Mouse (Mus musculus) lung, adult 2 months (tissue): ENCODE results near the gene Mrpl41. TPM values are rescaled to one million over a fixed set of nuclear protein-coding genes. Genes with fewer than 3 reads are reported as not detected.
A peak's percentile ranks its signal among the peaks of the same experiment; 100 is the strongest.

Source experiments
- DNase-seq: peaks from one replicate; pipeline ENCODE4 v3.0.0; 2022
- H3K4me1 ChIP-seq: fragments of 200-500 bp; 2 replicates; pipeline ENCODE4 v1.6.1; 2011; ENCODE audit warnings: low read length; ENCODE audit not compliant: control insufficient read depth, insufficient read depth
- H3K4me3 ChIP-seq: fragments of 200-500 bp; replicated peaks from 2 replicates; pipeline ENCODE3; 2011; ENCODE audit warnings: low read depth, mild to moderate bottlenecking, control low read depth, low read length; ENCODE audit errors: extremely low read depth
- CTCF ChIP-seq: fragments of 200-500 bp; IDR thresholded peaks from 2 replicates; pipeline ENCODE4 v1.5.1; 2011; ENCODE audit warnings: mild to moderate bottlenecking, low read length, control low read depth; ENCODE audit not compliant: insufficient read depth
- POLR2A ChIP-seq: fragments of 200-500 bp; IDR thresholded peaks from 2 replicates; pipeline ENCODE4 v1.6.1; 2011; ENCODE audit warnings: low read depth, mild to moderate bottlenecking, control low read depth, low read length, borderline replicate concordance; ENCODE audit errors: extremely low read depth
- WGBS: fragments of 180-500 bp; shearing (Covaris S2); methylation state at CpG from one replicate; pipeline ENCODE4 v1.1.7; 2018; 5-methylcytosine and 5-hydroxymethylcytosine counted together
- polyA plus RNA-seq: library from polyadenylated mRNA; depleted of rRNA; stranded (reverse); fragments of >200 nt; gene quantifications from 2 replicates; pipeline ENCODE4 v1.2.3, GENCODE M21; 2012; rRNA removed

Mrpl41 gene
- polyA plus RNA-seq, 1 experiment = 23.4 TPM

DNA sequence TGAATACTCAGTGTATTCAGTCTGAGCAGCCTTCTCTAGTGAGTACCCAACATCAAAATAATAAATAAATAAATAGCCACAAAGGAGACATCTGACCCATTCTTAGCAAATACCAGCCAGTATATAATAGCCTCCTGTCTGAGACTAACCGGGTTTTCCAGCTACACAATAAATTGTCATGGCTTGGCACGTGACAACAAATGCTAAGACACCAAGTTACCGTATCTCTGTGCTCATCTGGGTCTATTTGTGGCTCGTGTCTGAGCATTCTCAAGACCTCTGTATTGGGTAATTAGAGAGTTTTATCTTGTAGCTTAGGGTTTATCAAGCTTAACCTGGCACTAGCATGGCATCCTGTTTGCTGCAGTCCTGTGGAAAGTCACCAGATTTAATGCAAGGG lies 32.8 kb downstream of the Mrpl41 start:
- 73% methylated on average over 4 of the region's 4 CpGs for WGBS
- no peak for DNase-seq
- no peak for TF ChIP-seq POLR2A
- no peak for TF ChIP-seq CTCF
- H3K4me3 ChIP-seq = no peak overlapping the region
- no peaks in the 10 kb centered on the region for H3K4me1 ChIP-seq

DNA sequence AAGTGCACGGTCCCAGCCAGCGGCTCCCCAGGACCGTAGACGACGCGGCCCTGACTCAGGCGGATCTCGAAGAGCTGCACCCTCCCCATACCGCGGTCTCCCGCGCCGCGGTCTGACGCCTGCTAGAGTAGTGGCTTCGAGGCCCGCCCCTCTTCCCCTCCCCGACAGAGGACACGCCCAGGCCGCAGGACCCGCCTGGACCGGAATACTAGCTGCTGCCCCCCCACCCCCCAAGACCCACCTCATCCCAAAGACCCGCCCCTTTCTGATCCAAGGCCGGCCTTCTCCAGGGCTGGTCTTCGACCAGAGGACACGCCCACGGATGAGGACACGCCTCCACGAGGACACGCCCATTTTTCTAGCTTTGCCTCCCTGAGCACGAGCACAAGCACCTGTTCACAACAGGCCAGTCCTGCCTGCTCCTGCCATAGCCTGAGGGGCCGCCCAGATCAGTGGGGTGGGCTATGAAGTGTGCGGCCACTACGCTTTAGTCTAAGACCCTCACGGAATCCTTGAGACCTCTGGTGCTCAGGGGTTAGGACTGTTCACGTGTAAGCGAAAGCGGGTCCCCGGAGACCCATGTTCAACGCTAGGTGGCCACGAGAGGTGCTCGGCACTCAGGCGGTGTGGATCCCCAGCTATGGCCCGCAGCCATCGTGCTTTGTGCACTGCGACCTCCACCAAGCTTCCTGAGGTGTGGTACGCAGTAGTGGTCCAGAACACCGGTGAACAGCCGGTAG lies 39.7 kb downstream of the Mrpl41 start, which contains the start of gene Arrdc1:
Arrdc1 (minus strand) TSS at position 196 of the 740 bp plus-strand sequence.
- 2% methylated on average over 48 of the region's 49 CpGs for WGBS
- Histone ChIP-seq H3K4me3 (peak within 1 kb of the TSS; percentile 92), H3K4me1 (peaks cover 8% of the 10 kb centered on the region)
- TF ChIP-seq CTCF (peak; percentile 37; the same call in 1 of the 2 replicates), POLR2A (peak; percentile 78; the same call in 1 of the 2 replicates)
- peak; percentile 93 for DNase-seq

DNA sequence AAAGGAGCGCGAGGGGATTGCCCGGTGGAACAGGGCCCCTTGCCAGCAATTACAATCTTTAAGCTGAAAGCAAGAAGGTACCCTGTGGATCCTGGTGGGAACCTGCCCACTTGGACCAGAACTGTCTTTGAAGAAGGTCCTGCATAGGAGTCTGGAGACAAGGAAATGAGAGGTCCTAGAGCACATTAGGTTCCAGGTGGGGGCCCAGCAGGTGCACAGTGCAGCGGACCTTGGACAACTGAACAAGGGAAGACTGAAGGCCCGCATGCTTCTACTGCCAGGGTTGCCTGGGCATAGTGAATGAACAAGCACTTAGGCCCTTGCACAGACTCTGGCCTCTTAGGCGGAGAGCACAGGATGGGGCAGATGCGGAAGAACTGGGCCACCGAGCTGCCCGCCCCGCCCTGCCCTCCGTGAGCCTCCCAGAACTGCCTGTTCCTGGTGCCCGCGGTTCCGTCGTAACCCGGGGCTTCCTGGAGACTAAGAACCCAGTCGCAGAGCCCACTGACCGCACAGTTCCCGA lies 40.4 kb downstream of the Mrpl41 start:
- peak; percentile 27; the same call in 1 of the 2 replicates for TF ChIP-seq POLR2A
- no peak for TF ChIP-seq CTCF
- H3K4me1 ChIP-seq = peaks cover 12% of the 10 kb centered on the region
- peak overlapping the region; percentile 92 for H3K4me3 ChIP-seq
- no peak for DNase-seq
- 3% methylated on average over 19 of the region's 19 CpGs for WGBS

- TF ChIP-seq POLR2A = no peak
- no peak for TF ChIP-seq CTCF
- Histone ChIP-seq H3K4me3 (no peak overlapping the region), H3K4me1 (peaks cover 23% of the 10 kb centered on the region)
- no peak for DNase-seq
- WGBS = 74% methylated on average over 5 of the region's 5 CpGs
Observed at GRCm38 (mm10) chr2:24929593-24929992, 45.3 kb downstream of the Mrpl41 start.

- 60% methylated on average over 2 of the region's 2 CpGs for WGBS
- no peak for TF ChIP-seq POLR2A
- TF ChIP-seq CTCF = no peak
- Histone ChIP-seq H3K4me3 (no peak overlapping the region), H3K4me1 (peaks cover 19% of the 10 kb centered on the region)
- peak; percentile 52 for DNase-seq
Observed at GRCm38 (mm10) chr2:24929119-24929518, 45.8 kb downstream of the Mrpl41 start.

DNA sequence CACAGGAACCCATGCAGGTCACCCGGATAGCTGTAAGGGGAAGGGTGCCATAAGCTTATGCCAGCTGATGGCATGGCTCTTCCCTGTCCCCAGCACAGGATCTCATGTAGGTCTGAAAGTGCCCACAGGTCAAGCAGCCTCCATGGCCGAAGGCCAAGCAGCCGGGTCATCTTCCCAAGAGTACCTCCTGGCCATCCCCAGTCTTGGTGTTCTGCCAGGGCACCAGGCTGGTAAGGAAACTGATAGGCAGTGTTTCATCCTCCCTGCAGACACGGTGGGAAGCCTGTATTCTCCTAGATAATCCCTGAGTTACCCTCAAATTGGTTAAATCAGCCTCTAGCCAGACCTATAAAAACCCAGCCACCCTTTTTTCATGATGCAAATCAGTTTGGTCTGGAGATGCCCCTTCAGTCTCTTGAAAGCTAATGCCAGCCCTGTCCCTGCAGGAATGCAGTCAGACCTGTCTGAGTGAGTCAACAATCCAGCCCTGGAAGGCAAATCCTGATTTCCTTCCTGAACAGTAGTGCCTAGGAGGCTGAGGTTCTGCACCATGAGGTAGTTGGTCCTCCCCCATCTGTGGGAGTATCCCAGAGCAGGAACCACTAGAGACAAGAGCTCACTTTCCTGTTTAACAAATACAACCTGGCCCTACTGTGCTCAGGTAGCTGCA lies 47.0 kb downstream of the Mrpl41 start:
- H3K4me1 ChIP-seq = peaks cover 15% of the 10 kb centered on the region
- TF ChIP-seq CTCF (no peak), POLR2A (no peak)
- WGBS = 48% methylated on average over 4 of the region's 4 CpGs
- no peak overlapping the region for H3K4me3 ChIP-seq
- peak; percentile 76 for DNase-seq

DNA sequence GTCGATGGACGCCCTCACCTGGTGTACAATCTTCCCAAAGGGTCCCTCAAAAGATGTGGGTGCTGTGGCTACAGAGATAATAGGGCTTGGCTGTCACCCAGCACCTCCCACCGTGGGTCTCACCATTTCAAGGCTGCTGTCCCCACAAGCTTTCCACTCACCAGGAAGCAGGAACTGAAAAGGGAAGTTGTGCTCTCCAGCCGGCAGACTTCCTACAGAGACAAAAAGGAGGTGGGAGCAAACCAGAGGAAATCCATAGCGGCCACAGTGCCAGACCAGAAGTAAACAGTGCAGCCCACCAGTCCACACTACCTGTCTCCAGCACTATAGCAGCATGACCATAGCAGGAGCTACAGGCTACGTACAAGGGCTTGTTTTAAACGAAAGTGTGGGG lies 47.9 kb downstream of the Mrpl41 start:
- DNase-seq = peak; percentile 20
- WGBS = 35% methylated on average over 7 of the region's 7 CpGs
- no peak for TF ChIP-seq CTCF
- TF ChIP-seq POLR2A = no peak

GRCm38 (mm10) chr2:24926345-24926964 lies 48.4 kb downstream of the Mrpl41 start:
- TF ChIP-seq CTCF (no peak), POLR2A (no peak)
- Histone ChIP-seq H3K4me3 (no peak overlapping the region), H3K4me1 (peaks cover 15% of the 10 kb centered on the region)
- WGBS = 71% methylated on average over 9 of the region's 9 CpGs
- no peak for DNase-seq

More for the DNA sequence above, 47.9 kb downstream of the Mrpl41 start:
- Histone ChIP-seq H3K4me3 (no peak overlapping the region), H3K4me1 (peaks cover 15% of the 10 kb centered on the region)

DNA sequence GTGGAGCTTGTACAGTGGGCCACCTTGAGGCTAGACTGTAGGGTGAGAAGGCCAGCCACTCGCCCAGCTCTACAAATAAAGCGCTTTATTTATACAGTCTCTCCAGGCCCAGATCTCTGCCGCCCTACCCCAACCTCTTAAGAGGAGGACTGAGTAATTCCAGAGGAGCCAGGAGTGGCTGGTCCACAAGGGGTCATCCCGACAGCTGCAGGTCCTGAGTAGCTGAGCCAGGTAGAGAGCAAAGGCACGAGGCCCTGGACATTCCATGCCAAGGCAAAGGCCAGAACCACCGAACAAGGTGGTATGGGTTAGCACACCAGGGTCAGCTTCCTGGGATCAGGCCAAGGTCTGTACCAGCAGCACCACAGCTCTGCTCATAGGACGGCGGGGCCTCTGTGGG lies 49.6 kb downstream of the Mrpl41 start:
- peak; percentile 46 for DNase-seq
- H3K4me3 ChIP-seq = no peak overlapping the region
- TF ChIP-seq POLR2A (no peak), CTCF (no peak)
- peaks cover 15% of the 10 kb centered on the region for H3K4me1 ChIP-seq
- 69% methylated on average over 8 of the region's 8 CpGs for WGBS

Other genes with a start within 250 kb of the Mrpl41 start
- 2.9 and 3.8 TPM in 2 replicates for gene Cacna1b, start 211.9 kb downstream of the Mrpl41 start, polyA plus RNA-seq
- gene Ehmt1, start 55.5 kb downstream of the Mrpl41 start, polyA plus RNA-seq = 41.3 and 57.3 TPM in 2 replicates
- gene Arrdc1, start 39.8 kb downstream of the Mrpl41 start, polyA plus RNA-seq = 221 and 242 TPM in 2 replicates
- 3.7 and 5.5 TPM in 2 replicates for gene Zmynd19, start 25.3 kb downstream of the Mrpl41 start, polyA plus RNA-seq
- gene Dph7, start 12.7 kb downstream of the Mrpl41 start, polyA plus RNA-seq = 12.8 and 17.6 TPM in 2 replicates
- 17.6 and 26.9 TPM in 2 replicates for gene Pnpla7, start 935 bp upstream of the Mrpl41 start, polyA plus RNA-seq
- 124 and 135 TPM in 2 replicates for gene Nsmf, start 79.3 kb upstream of the Mrpl41 start, polyA plus RNA-seq
- gene Entpd8, start 105.2 kb upstream of the Mrpl41 start, polyA plus RNA-seq = 2.0 and 2.6 TPM in 2 replicates
- gene Noxa1, start 120.1 kb upstream of the Mrpl41 start, polyA plus RNA-seq = 2.1 and 2.4 TPM in 2 replicates
- gene Nrarp, start 205.7 kb upstream of the Mrpl41 start, polyA plus RNA-seq = 46.0 and 69.2 TPM in 2 replicates
- gene Tor4a, start 221.8 kb upstream of the Mrpl41 start, polyA plus RNA-seq = 52.8 and 54.9 TPM in 2 replicates
- gene Nelfb, start 236.4 kb upstream of the Mrpl41 start, polyA plus RNA-seq = 58.0 and 94.5 TPM in 2 replicates
- not detected in 2 replicates for gene Stpg3, start 239.5 kb upstream of the Mrpl41 start, polyA plus RNA-seq
- gene Fam166a, start 243.6 kb upstream of the Mrpl41 start, polyA plus RNA-seq = 0.17 TPM in 1 of 2 replicates, not detected in the other
- gene Tubb4b, start 249.6 kb upstream of the Mrpl41 start, polyA plus RNA-seq = 490 and 623 TPM in 2 replicates